Mouse (Mus musculus) intestine, embryonic 16.5 days (tissue): ENCODE data around the gene Prpf38a. TPM values are rescaled to one million over a fixed set of nuclear protein-coding genes. Genes with fewer than 3 reads are reported as not detected.
A peak's percentile ranks its signal among the peaks of the same experiment; 100 is the strongest.

ENCODE experiments used
- ATAC-seq: fragments of 200-750 bp; cut with Nextera tagmentation; 2 replicates; pipeline ENCODE4 v1.8.0; 2017; ENCODE audit warnings: moderate TSS enrichment, moderate library complexity
- H3K27ac ChIP-seq: fragments of 300-500 bp; sonication (generic); 2 replicates; pipeline ENCODE4 v1.5.1; 2014; ENCODE audit warnings: mild to moderate bottlenecking, low read length
- H3K27me3 ChIP-seq: fragments of 300-500 bp; sonication (generic); replicated peaks from 2 replicates; pipeline ENCODE4 v1.6.1; 2014; ENCODE audit warnings: low read length, control low read depth, mixed read lengths; ENCODE audit not compliant: control insufficient read depth, insufficient read depth
- H3K36me3 ChIP-seq: fragments of 300-500 bp; sonication (generic); 2 replicates; pipeline ENCODE4 v1.6.1; 2014; ENCODE audit warnings: low read length, control low read depth; ENCODE audit not compliant: control insufficient read depth, insufficient read depth
- H3K4me1 ChIP-seq: fragments of 300-500 bp; sonication (generic); 2 replicates; pipeline ENCODE4 v1.6.1; 2014; ENCODE audit warnings: low read length, control low read depth, mixed read lengths; ENCODE audit not compliant: control insufficient read depth, insufficient read depth
- H3K4me2 ChIP-seq: fragments of 300-500 bp; sonication (generic); 2 replicates; pipeline ENCODE4 v1.6.1; 2014; ENCODE audit warnings: low read depth, low read length, control low read depth
- H3K4me3 ChIP-seq: fragments of 300-500 bp; sonication (generic); 2 replicates; pipeline ENCODE4 v1.5.1; 2014; ENCODE audit warnings: mild to moderate bottlenecking, low read length
- H3K9ac ChIP-seq: fragments of 300-500 bp; sonication (generic); 2 replicates; pipeline ENCODE4 v1.6.1; 2014; ENCODE audit warnings: low read depth, low read length
- H3K9me3 ChIP-seq: fragments of 300-500 bp; sonication (generic); 2 replicates; pipeline ENCODE4 v1.6.1; 2016; ENCODE audit warnings: low read length, control low read depth; ENCODE audit not compliant: control insufficient read depth
- WGBS: fragments of 180-500 bp; shearing (Covaris S2); extraction: QIAGEN DNeasy Blood & Tissue Kit; methylation state at CpG from one replicate; pipeline ENCODE4 v1.1.7; 2014; 5-methylcytosine and 5-hydroxymethylcytosine counted together
- polyA plus RNA-seq: library from polyadenylated mRNA; unstranded; fragments of >200 nt; fragmentation: Nextera tagmentation; extraction: Ambion mirVana; gene quantifications from 2 replicates; pipeline ENCODE4 v1.2.1, GENCODE M21; 2015

The Prpf38a gene
- 72.3 and 78.8 TPM in 2 replicates for polyA plus RNA-seq

GRCm38 (mm10) chr4:108578840-108579742 lies at the start of gene Prpf38a, which contains the start of gene Orc1:
TSS of gene Prpf38a (minus strand) at chr4:108579336.
TSS of gene Orc1 (plus strand) at chr4:108579423.
- peak within 1 kb of the TSS; percentile 70 for H3K4me3 ChIP-seq
- H3K27ac ChIP-seq: peak within 1 kb of the TSS; percentile 77
- ATAC-seq: peak; percentile 99
- peaks cover 5% of the 10 kb centered on the region for H3K36me3 ChIP-seq
- under 1% methylated on average over 64 of the region's 64 CpGs for WGBS
- H3K4me1 ChIP-seq: peaks cover 5% of the 10 kb centered on the region
- H3K4me2 ChIP-seq: peak within 1 kb of the TSS; percentile 84
- H3K27me3 ChIP-seq: no peaks in the 10 kb centered on the region
- no peaks in the 10 kb centered on the region for H3K9me3 ChIP-seq
- H3K9ac ChIP-seq: peak within 1 kb of the TSS; percentile 70

- 87% methylated on average over 5 of the region's 5 CpGs for WGBS
- Histone ChIP-seq H3K27me3 (no peaks in the 10 kb centered on the region), H3K36me3 (peaks cover 16% of the 10 kb centered on the region), H3K4me2 (no peak overlapping the region), H3K9me3 (no peaks in the 10 kb centered on the region), H3K4me1 (no peaks in the 10 kb centered on the region), H3K4me3 (no peak overlapping the region), H3K27ac (no peak overlapping the region), H3K9ac (no peak overlapping the region)
- no peak for ATAC-seq
Observed at GRCm38 (mm10) chr4:108627066-108627465, 47.9 kb upstream of the Prpf38a start.

- 96% methylated on average over 6 of the region's 6 CpGs for WGBS
- Histone ChIP-seq H3K4me3 (no peak overlapping the region), H3K9me3 (no peaks in the 10 kb centered on the region), H3K9ac (no peak overlapping the region), H3K27me3 (no peaks in the 10 kb centered on the region), H3K4me2 (no peak overlapping the region), H3K36me3 (no peaks in the 10 kb centered on the region), H3K4me1 (peaks cover 3% of the 10 kb centered on the region; the same call in 1 of the 2 replicates), H3K27ac (no peak overlapping the region)
- no peak for ATAC-seq
Observed at GRCm38 (mm10) chr4:108621504-108621903, 42.4 kb upstream of the Prpf38a start.

GRCm38 (mm10) chr4:108620536-108620935 lies 41.4 kb upstream of the Prpf38a start:
- Histone ChIP-seq H3K36me3 (no peaks in the 10 kb centered on the region), H3K27ac (peak overlapping the region; percentile 86; the same call in 1 of the 2 replicates), H3K27me3 (no peaks in the 10 kb centered on the region), H3K9ac (peak overlapping the region; percentile 88), H3K4me3 (peak overlapping the region; percentile 81), H3K4me2 (peak overlapping the region; percentile 70), H3K9me3 (no peaks in the 10 kb centered on the region), H3K4me1 (peaks cover 3% of the 10 kb centered on the region; the same call in 1 of the 2 replicates)
- 17% methylated on average over 8 of the region's 8 CpGs for WGBS
- peak; percentile 1; the same call in 1 of the 2 replicates for ATAC-seq

GRCm38 (mm10) chr4:108619587-108620341 lies 40.6 kb upstream of the Prpf38a start, which contains the start of gene Cc2d1b:
TSS of gene Cc2d1b (plus strand) at chr4:108619940.
- H3K4me3 ChIP-seq: peak within 1 kb of the TSS; percentile 81
- H3K4me1 ChIP-seq: peaks cover 3% of the 10 kb centered on the region; the same call in 1 of the 2 replicates
- no peaks in the 10 kb centered on the region for H3K27me3 ChIP-seq
- under 1% methylated on average over 83 of the region's 86 CpGs for WGBS
- no peaks in the 10 kb centered on the region for H3K9me3 ChIP-seq
- H3K36me3 ChIP-seq: no peaks in the 10 kb centered on the region
- ATAC-seq: peak; percentile 95
- H3K4me2 ChIP-seq: peak within 1 kb of the TSS; percentile 70
- peak within 1 kb of the TSS; percentile 86 for H3K27ac ChIP-seq
- H3K9ac ChIP-seq: peak within 1 kb of the TSS; percentile 88

- Histone ChIP-seq H3K9me3 (no peaks in the 10 kb centered on the region), H3K27me3 (no peaks in the 10 kb centered on the region), H3K4me3 (peak overlapping the region; percentile 81), H3K27ac (peak overlapping the region; percentile 82), H3K36me3 (no peaks in the 10 kb centered on the region), H3K9ac (peak overlapping the region; percentile 88), H3K4me1 (peaks cover 3% of the 10 kb centered on the region; the same call in 1 of the 2 replicates), H3K4me2 (peak overlapping the region; percentile 70)
- ATAC-seq: peak; percentile 57
- 1% methylated on average over 10 of the region's 10 CpGs for WGBS
Observed at GRCm38 (mm10) chr4:108619165-108619564, 40.0 kb upstream of the Prpf38a start.

- H3K4me2 ChIP-seq: peak overlapping the region; percentile 70; the same call in 1 of the 2 replicates
- peaks cover 3% of the 10 kb centered on the region; the same call in 1 of the 2 replicates for H3K4me1 ChIP-seq
- no peak for ATAC-seq
- H3K36me3 ChIP-seq: no peaks in the 10 kb centered on the region
- 58% methylated on average over 4 of the region's 4 CpGs for WGBS
- no peaks in the 10 kb centered on the region for H3K9me3 ChIP-seq
- no peaks in the 10 kb centered on the region for H3K27me3 ChIP-seq
- no peak overlapping the region; the same call in 1 of the 2 replicates for H3K4me3 ChIP-seq
- peak overlapping the region; percentile 82 for H3K27ac ChIP-seq
- peak overlapping the region; percentile 88 for H3K9ac ChIP-seq
Observed at GRCm38 (mm10) chr4:108618586-108618985, 39.5 kb upstream of the Prpf38a start.

GRCm38 (mm10) chr4:108610935-108611334 lies 31.8 kb upstream of the Prpf38a start:
- Histone ChIP-seq H3K27me3 (no peaks in the 10 kb centered on the region), H3K27ac (no peak overlapping the region), H3K4me2 (no peak overlapping the region), H3K36me3 (no peaks in the 10 kb centered on the region), H3K9me3 (no peaks in the 10 kb centered on the region), H3K4me3 (no peak overlapping the region), H3K4me1 (no peaks in the 10 kb centered on the region), H3K9ac (no peak overlapping the region)
- WGBS: 91% methylated on average over 5 of the region's 5 CpGs
- ATAC-seq: no peak

GRCm38 (mm10) chr4:108608651-108609050 lies 29.5 kb upstream of the Prpf38a start:
- WGBS: 87% methylated on average over 3 of the region's 3 CpGs
- Histone ChIP-seq H3K4me1 (no peaks in the 10 kb centered on the region), H3K9ac (no peak overlapping the region), H3K27ac (no peak overlapping the region), H3K27me3 (no peaks in the 10 kb centered on the region), H3K36me3 (peaks cover 7% of the 10 kb centered on the region; the same call in 1 of the 2 replicates), H3K9me3 (no peaks in the 10 kb centered on the region), H3K4me2 (no peak overlapping the region), H3K4me3 (no peak overlapping the region)
- ATAC-seq: no peak
